Mouse (Mus musculus): ENCODE measurements around the gene Chrm2.

The Chrm2 gene

DNA sequence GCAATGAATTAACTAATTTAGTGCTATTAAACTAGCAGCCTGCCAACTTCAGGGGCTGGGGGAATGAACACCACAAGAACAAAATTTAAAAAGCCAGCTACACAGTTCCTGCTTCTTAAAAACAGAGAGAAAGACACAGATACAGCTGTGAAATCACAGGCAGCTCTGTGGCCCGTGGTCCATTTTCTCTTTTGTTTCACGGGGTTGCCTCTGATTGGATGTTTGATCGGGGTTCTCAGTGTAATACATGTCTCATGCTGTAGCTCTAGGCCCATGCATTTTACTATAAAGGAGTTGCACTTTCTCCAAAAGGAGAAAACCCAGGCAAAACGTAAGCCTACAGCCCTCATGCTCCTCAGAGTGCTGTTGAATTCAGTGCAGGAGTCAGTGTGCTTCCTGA lies 128.6 kb downstream of the Chrm2 start:
- no peak for DNase-seq (ENCODE audit: low spot score in 2 of 2)

DNA sequence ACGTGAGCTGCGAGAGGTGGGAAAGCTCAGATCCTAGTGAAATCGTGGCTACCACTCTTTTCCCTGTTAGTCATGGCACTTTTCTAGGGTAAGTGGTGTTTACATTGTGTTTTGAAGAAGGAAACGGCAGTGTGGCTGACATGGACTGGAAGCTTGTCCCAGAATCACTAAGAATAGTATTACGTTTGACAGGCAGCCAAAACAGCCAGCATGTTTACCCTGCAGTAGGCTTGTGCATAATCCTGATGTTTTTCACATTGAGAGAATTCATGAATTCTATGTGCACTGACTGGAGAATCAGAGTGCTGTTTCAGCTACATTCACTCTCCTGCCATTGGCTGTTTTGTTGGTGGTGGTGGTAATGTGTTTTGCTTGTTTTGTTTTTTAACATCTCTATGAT lies 129.4 kb downstream of the Chrm2 start:
- no peak for DNase-seq (ENCODE audit: low spot score in 2 of 2)

DNA sequence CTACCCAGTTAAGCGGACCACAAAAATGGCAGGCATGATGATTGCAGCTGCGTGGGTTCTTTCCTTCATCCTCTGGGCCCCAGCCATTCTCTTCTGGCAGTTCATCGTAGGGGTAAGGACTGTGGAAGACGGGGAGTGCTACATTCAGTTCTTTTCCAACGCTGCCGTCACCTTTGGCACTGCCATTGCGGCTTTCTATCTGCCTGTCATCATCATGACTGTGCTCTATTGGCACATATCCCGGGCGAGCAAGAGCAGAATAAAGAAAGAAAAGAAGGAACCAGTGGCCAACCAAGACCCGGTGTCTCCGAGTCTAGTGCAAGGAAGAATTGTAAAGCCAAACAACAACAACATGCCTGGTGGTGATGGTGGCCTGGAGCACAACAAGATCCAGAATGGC lies 135.7 kb downstream of the Chrm2 start:
- no peak for DNase-seq (ENCODE audit: low spot score in 2 of 2)

DNA sequence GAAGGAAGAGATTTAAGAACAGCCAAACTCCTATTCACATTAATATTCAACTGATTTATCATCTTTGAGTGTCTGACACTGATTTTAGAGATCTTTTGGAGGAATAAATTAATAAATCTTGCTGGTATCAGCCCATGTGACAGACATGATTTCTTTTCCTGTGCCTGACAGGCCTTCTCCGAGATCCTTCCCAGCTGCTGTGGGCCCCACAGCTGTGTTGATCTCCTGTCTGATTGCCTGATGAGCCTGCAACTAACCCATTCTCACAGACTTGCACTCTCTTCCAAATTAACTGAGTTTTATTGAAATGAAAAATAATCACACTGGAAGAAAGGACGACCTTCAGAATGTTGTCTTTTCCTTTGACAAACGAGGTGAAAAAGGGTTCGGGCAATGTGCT lies 140.6 kb downstream of the Chrm2 start:
- DNase-seq (ENCODE audit: low spot score in 2 of 2): no peak

DNA sequence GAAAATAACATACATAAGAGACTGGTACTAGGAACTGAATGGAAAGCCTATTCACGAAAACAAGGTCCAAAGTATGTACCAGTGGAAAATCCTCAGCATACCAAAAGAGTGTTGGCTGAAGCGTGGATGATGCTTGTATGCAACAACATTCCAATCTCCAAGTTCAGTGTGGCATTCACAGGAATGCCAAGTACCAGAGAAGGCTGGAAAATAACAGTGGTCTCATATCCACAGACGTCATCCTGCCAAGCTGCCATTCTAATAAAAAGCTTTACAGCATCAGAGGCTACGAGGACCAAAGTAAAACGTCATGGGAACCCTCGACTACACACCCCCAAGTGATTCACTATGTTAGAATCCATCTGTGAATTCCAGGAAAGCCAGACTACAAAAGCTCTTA lies 153.4 kb downstream of the Chrm2 start:
- no peak for DNase-seq (ENCODE audit: low spot score in 2 of 2)

DNA sequence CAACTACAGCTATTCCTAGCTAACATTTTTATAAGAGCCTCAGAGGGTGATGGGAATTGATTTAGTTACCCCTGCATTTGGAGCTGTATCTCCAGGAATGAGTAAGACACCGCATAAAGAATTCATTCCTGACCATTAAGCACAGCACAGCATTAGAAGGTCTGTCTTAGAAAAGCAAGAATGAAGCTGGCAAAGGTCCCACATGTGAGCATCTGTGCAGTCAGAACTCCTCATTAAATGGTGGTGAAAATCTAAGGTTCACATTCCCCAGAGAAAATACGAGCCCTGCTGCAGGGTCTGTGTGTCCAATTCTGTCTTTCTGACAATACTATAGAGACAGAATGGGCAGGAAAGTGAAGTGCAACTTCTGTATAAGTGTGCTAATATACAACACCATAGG lies 179.0 kb downstream of the Chrm2 start:
- DNase-seq (ENCODE audit: low spot score in 2 of 2): no peak

Data from natural killer cell, adult 2 months (primary cell).